Mouse (Mus musculus): ENCODE results near the gene Wnt3a.

- no peak for TF ChIP-seq CTCF (IDR thresholded peaks at IDR 0.05; ENCODE audit: extremely low read depth, insufficient read depth, low read length)
- TF ChIP-seq POLR2A (IDR thresholded peaks at IDR 0.05; ENCODE audit: extremely low read depth, insufficient read depth, low read length), result peak; percentile 40; the same call in 1 of the 2 replicates
Measured at GRCm38 (mm10) chr11:59309106-59309805, 18.7 kb upstream of the Wnt3a start.
